Mouse (Mus musculus): ENCODE measurements around the gene E330009J07Rik.

- TF ChIP-seq CTCF (IDR thresholded peaks at IDR 0.05; ENCODE audit: low read depth, low read length), result no peak
- TF ChIP-seq POLR2A (IDR thresholded peaks at IDR 0.05; ENCODE audit: borderline replicate concordance, low read depth, low read length), result no peak
Observed at GRCm38 (mm10) chr6:40471720-40472010, 35.7 kb upstream of the E330009J07Rik start.
